Mouse (Mus musculus): ENCODE measurements around the gene Ascc2.

Ascc2 gene

DNA sequence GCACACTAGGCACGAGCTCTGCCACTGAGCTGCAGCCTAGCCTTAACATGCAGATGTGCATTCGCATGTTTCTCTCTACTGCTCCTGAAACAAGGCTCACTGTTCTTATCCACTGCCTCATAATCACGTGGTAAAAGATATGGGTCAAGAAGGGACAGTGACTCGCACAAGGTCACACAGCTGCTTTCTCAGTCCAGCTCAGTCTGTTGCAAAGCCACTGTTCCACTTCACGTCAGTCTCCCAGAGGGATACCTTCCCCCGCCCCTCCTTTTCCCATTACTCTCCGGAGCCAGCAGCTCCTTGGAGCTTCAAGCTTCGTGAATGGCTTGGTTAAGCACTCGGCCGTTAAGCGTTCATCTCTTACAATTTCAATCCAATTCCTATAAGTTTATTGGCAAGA lies 82.8 kb downstream of the Ascc2 start:
- DNase-seq (ENCODE audit: low spot score): no peak

DNA sequence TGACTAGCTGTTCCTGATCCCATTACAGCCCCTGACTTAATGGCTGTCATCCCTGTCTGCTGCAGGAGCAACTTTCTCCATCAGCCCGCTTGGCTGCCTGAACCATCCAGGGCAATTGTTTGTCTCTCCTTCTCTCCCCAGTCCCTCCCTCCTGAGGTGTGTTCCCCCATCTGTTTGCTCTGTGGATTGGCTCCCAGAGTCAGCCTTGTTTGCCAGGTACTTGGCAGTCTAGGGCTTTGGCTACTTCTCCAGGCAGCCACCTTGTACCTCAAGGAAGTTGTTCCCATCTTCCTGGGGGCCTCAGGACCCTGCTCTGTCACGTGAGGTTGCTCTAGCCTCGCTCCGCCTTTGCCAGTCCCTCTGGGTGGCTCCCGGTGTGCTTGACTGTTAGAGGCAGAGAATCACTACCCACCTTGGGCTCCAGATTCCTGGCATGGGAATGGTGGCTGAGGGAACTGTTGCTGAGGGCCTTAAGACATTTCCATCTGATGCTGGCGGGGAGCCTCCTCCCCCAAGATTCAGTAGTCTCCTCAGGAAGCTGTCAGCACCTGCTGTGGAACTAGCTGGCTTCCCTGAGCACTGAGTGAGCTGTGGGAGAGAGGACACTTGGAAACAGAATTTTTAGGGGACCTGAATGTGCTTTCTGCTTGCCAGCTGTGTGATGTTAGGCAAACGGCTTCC lies 83.5 kb downstream of the Ascc2 start:
- DNase-seq (ENCODE audit: low spot score): no peak

GRCm38 (mm10) chr11:4721728-4722127 lies 84.2 kb downstream of the Ascc2 start:
- DNase-seq (ENCODE audit: low spot score): no peak

DNA sequence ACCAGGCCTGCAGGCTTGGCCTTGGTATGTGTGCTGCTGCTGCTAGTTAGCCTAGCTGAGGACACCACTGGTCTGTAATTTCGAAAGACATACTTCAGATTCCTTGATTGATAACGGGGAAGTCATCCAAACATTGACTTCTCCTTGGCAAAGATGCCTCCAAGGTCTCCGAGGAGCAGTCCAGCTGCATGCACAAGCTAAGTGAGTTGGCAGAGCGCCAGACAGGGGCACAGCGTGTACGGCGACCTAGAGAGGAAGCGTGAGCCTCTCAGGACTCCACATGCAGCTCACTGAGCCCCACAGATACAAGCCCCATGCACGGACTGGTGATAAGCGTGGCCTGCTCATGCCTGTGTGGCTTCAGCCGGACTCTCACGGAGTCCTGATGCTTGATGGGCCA lies 92.1 kb downstream of the Ascc2 start:
- no peak for DNase-seq (ENCODE audit: low spot score)

GRCm38 (mm10) chr11:4730096-4730495 lies 92.5 kb downstream of the Ascc2 start:
- no peak for DNase-seq (ENCODE audit: low spot score)

DNA sequence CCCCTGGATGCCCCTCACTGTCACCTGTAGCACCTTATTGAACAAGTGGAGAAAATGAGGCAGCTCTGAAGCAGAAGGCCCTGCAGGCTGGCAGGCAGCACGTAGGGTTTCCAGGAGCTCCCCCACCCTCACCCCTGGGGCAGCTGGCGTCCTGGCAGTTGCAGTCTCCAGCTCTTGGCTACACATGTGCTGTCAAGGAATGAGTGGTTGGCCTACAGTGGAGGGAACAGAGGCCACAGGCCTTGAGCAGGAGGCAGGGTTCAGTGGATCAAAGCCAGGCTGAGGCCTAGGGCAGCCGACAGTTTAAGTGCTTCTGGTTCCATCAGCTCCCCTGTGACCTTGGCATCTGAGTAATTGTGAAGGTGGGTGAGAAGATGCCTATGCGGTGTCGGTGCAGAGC lies 93.4 kb downstream of the Ascc2 start:
- no peak for DNase-seq (ENCODE audit: low spot score)

DNA sequence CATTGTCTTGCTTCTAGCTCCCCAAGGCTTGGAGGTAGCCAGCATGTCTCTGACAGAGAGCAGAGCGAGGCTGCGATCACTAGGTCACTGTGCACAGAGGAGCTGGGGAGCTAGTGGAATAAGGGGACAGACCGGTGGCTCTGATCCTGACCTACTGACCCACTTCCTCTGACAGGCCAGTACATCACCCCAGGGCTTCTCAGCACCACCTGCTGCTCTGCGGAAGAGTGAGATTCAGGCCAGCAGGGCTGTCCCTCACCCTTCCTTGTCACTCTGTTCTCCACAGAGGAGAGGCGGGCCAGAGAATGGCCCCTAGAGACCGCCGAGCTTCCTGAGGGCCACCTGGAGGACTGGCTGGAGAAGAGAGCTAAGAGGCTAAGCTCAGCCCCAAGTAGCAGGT lies 94.2 kb downstream of the Ascc2 start:
- DNase-seq (ENCODE audit: low spot score): no peak

- DNase-seq (ENCODE audit: low spot score): peak; percentile 78
Observed at GRCm38 (mm10) chr11:4734179-4734578, 96.6 kb downstream of the Ascc2 start.
